Mouse (Mus musculus) kidney, postnatal 14 days (tissue): ENCODE measurements around the gene Chaf1a.
A peak's percentile ranks its signal among the peaks of the same experiment; 100 is the strongest.
"Not testable (repeated sequence)": the region's sequence is repeated elsewhere in the genome, so short reads cannot be mapped to it uniquely, and the experiment has no call there.

Experiments
- DNase-seq: peaks from one replicate; pipeline ENCODE4 v3.0.0; 2022; ENCODE audit warnings: mixed read lengths

The Chaf1a gene

DNA sequence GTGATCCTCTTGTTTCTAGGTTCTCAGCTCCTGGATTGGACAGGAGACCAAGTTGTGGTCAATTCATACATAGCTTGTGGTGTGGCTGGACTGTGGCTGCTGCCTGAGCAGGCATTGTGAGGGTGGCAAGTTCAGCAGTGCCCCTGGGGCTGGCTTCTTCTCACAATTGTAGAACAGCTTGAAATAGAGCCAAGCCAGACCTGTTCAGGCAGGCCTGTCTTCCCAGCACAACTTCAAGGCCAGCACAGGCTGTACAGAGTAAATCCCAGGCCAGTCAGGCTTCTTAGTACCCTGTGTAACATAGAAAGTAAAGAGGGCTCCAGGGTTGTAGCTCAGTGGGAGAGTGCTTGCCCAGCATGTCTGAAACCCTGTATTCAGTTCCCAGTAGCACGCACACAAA is 52.6 kb downstream of the Chaf1a start:
- no peak for DNase-seq

DNA sequence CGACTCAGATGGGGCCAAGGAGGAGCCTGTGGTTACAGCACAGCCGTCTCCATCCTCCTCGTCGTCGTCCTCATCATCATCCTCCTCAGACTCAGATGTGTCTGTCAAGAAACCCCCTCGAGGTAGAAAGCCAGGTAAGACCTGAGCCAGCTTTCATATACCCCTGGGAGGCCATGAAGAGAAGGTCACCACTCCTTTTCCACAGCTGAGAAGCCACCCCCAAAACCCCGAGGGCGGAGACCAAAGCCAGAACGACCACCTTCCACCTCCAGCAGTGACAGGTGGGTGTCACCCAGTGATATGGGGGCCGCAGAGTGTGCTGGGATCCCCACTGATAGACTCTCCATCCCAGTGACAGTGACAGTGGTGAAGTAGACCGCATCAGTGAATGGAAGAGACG is 56.6 kb downstream of the Chaf1a start:
- no peak for DNase-seq

DNA sequence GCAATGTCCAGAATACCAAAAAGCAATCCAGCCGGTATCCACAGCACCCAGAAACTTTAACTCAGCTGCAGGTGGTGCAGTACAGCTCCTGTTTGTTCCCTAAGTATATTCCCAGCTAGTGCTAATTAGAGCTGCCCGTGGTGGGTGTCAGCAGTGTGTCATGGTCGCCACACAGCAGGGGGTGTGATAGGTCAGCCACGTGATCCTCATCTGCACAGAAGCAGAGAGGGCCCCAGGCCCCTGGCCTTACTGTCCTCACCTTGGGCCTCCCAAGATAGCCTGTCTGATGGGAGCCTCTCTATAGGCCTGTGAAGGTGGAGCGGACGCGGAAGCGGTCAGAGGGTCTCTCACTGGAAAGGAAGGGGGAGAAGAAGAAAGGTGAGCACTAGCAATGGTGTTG is 57.9 kb downstream of the Chaf1a start:
- DNase-seq: no peak

DNA sequence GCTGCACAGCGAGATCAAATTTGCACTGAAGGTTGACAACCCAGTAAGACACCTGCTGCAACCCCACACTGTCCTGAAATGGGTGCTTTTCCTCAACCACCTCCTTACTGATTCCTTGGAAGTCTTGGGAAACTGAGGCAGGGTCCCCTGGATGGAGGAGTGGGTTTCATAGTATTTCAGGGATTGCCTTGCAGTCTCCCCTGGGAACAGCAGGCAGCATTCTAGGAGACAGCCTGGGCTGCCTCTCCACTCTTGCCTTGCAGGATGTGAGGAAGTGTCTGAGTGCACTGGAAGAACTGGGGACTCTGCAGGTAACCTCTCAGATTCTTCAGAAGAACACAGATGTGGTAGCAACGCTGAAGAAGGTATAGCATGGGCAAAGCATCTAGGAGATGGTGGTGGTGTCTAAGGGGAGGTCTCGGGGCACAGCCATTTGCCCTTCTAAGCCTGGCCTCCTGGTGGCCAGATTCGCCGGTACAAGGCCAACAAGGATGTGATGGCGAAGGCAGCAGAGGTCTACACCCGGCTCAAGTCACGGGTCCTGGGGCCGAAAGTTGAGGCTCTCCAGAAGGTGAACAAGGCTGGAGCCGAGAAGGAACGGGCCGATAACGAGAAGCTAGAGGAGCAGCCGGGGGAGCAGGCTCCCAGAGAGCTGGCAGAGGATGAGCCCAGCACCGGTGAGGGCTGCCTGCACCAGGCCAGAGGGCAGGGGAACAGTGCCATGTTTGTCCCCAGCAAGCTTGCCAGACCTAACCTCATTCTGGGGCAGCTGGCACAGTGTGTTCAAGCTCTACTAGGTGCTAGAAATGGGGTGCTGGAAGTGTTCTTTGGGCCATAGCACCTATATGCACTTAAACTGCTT is 58.7 kb downstream of the Chaf1a start:
- no peak for DNase-seq

GRCm38 (mm10) chr17:56100811-56101210 is 60.6 kb downstream of the Chaf1a start:
- DNase-seq: no peak

GRCm38 (mm10) chr17:56102158-56102557 is 61.9 kb downstream of the Chaf1a start:
- DNase-seq: no peak

- DNase-seq: no peak
Measured at GRCm38 (mm10) chr17:56102927-56103326, 62.7 kb downstream of the Chaf1a start.

DNA sequence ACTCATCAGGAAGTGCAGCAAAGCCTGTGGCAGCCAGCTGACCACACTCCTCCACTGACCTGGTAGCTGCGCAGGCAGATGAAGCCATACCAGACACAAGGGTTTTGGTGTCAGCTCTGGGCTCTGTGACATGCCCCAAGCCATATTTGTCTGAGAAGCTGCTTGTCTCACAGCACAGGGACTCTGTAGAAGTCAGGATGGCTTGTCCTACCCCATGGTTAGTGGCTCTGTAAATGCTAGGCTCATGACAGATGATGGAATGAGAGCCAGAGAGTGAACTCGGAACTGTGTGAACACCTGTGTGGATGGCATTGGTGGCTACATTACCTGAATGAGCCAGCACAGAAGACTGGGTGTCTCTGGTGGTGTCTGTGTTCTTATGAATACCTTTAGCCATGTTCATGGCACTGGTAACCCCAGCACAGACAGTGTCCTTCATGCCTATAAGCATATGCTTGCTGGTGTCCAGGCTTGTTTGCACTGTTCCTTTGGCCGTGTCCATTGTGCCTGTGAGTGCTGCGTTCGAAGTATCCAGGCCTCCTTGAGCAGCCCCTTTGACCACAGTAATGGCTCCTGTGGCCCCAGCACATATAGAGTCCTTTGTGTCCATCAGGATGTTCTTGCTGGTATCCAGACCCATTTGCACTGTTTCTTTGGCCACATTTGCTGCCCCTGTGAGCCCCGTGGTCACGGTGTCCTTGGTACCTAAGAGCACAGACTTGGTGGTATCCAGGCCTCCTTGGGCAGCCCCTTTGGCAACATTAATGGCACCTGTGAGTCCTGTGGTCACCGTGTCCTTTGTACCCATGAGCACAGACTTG is 63.4 kb downstream of the Chaf1a start:
- no peak for DNase-seq

- not testable (repeated sequence) for DNase-seq
Measured at GRCm38 (mm10) chr17:56104821-56105220, 64.6 kb downstream of the Chaf1a start.

DNA sequence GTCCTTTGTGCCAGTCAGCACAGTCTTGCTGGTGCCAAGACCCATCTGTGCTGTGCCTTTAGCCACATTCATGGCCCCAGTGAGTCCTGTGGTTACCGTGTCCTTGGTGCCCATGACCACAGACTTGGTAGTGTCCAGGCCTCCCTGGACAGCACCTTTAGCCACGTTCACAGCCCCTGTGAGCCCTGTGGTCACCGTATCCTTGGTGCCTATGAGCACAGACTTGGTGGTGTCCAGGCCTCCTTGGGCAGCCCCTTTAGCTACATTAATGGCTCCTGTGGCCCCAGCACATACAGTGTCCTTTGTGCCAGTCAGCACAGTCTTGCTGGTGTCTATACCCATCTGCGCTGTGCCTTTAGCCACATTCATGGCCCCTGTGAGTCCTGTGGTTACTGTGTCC is 66.2 kb downstream of the Chaf1a start:
- DNase-seq: not testable (repeated sequence)

GRCm38 (mm10) chr17:56106981-56107380 is 66.7 kb downstream of the Chaf1a start:
- no peak for DNase-seq

DNA sequence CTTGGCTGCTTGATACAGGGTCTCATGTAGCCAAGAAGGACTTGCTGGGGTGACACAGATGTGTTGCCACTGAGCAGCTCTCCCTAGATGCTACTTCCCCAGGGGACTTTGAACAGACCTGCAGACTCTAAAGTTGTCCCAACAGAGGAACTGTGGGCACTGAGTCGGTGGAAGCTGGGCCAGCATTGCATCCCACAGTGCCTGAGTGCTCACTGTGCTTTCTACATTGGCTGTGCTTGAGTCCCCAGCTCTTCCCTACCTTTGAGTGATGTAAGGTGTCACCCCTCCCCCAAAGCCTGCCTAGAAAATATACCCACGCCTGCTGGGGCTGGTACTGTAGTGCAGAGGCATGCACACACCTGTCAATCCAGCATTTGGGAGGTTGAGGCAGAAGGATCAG is 67.5 kb downstream of the Chaf1a start:
- no peak for DNase-seq

- no peak for DNase-seq
Measured at GRCm38 (mm10) chr17:56108334-56109044, 68.2 kb downstream of the Chaf1a start.

DNA sequence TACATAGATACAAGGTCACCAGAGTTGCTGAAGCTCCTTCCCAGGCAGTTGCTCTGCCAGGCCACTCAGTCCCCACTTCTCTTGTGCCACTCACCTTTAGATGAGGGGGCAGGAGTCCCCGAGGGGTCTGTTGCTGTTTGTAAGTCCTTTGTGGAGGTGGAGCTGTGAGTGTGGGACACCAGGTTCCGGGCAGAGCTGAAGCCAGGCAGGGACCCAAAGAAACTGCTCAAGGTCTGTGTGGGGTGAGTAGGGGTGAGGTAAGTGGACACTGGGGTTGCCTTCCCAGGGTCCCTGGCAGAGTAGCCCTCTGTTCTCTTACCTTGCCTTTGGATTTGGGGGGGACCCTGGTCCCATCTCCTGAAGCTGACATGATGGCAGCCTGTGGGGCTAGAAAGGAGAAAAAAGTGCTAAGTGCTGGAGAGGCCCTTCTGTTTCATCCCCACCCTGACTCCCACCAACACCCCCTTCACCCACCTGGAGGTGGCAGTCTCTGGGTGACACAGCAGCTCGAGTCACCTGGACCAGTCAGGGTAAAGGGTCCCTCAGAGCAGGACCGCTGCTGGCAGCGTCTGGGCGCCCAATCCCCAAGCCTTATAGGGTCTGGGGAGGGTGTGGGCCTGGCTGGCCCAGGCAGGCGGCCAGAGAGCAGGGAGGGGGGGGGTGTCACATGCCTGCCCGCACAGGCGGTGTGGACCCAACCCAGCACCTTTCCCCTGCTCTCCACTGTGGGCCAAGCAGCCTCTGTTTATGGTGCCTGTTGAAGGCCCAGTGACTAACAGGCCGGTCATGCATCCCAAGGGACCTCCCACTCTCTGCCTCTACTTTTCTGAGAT is 69.2 kb downstream of the Chaf1a start, which contains the start of gene Plin4:
Plin4 (minus strand) TSS at position 585 of the 833 bp plus-strand sequence.
- DNase-seq: no peak

DNA sequence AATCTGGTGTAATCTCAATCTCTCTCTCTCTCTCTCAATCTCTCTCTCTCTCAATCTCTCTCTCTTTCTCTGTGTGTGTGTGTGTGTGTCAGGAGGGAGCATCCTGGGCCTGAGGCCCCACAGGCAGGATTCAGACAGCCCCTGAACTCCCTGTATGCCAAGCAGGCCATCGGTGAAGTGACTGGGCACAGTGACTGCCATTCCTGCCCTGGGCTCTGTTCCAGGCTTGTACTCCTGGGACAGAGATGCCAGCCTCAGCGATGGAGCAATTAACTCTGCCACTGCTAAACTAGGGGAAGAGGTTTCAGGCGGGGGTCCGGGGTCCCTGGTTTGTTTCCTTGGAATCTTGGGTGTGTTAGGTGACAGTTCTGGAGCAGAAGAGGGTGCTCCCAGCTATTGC is 70.3 kb downstream of the Chaf1a start:
- DNase-seq: no peak

GRCm38 (mm10) chr17:56111021-56111420 is 70.8 kb downstream of the Chaf1a start:
- DNase-seq: no peak

- DNase-seq: peak; percentile 69
Measured at GRCm38 (mm10) chr17:56111864-56112263, 71.6 kb downstream of the Chaf1a start.

DNA sequence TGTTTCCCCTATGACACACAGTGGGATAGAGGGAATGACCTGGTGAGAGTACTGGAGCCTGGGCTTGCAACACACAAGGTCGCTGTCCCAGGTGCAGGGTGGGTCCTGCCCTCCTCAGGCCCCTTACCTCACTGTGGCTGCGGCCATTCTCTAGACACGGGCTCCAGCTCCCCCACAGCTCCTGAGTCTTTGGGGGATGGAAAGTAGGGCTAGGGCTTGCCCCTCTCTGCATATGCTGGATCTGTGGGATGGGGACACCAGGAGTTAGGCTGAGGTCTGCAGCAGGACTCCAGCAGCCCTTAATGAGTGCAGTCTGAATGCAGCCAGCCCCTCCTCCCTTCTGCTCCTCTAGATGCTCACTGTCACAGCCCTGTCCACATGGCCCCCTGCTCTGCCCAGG is 72.5 kb downstream of the Chaf1a start:
- no peak for DNase-seq

DNA sequence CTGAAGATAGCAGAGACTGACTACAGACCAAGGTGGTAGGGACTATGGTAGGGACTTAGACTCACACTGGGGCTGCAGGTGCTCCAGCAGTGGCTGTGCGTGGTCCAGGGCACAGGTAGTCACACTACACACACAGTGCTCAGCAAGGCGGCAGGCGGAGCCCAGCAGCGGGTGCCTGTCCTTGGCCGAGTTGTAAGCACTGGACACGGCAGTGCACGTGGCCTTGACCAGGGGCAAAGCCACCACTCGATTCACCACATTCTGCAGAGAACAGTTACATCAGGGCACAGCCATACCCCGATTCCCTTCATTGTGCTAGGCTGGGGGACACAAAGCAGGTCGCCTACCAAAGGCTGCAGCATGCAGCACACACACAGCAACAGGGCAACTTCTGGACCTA is 76.0 kb downstream of the Chaf1a start:
- DNase-seq: no peak

DNA sequence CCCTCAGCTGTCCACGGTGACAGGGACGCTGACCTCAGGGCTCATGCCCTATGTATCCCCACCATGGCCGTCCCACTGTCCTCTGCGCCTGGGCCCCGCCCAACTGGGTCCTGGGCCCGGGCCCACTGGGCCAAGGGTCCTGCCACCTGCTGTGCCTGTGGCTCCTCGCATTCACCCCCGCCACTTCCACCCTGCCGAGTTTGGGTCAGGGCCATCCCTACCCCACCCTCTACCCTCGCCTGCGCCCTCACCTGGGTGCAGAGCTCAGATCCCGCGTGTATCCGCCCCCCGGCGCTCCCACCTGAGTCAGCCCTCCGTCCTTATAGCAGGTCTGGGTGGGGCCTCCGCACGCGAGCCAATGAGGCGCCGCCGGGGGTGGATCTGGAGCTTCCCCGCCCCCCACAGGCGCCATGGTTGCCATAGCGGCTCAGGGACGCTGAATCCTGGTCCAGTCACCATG is 77.0 kb downstream of the Chaf1a start, which contains the start of gene Plin5:
Plin5 (minus strand) TSS at position 346 of the 460 bp plus-strand sequence.
- peak; percentile 84 for DNase-seq

GRCm38 (mm10) chr17:56119431-56119830 is 79.2 kb downstream of the Chaf1a start:
- DNase-seq: no peak
